Mouse (Mus musculus) cerebellum, adult 9-11 months (tissue): ENCODE data around the gene Dynll1.

Experiments
- DNase-seq: peaks from one replicate; pipeline ENCODE4 v3.0.0; 2022

The Dynll1 gene

GRCm38 (mm10) chr5:115266340-115266739 is 34.5 kb downstream of the Dynll1 start:
- DNase-seq, result no peak

- DNase-seq, result no peak
These were observed 38.1 kb downstream of the Dynll1 start for GRCm38 (mm10) chr5:115262502-115263291.

GRCm38 (mm10) chr5:115261880-115262279 is 38.9 kb downstream of the Dynll1 start:
- DNase-seq, result no peak

GRCm38 (mm10) chr5:115261141-115261540 is 39.7 kb downstream of the Dynll1 start:
- DNase-seq, result no peak

GRCm38 (mm10) chr5:115260356-115260755 is 40.4 kb downstream of the Dynll1 start:
- DNase-seq, result no peak

- DNase-seq, result no peak
These were observed 43.8 kb downstream of the Dynll1 start for GRCm38 (mm10) chr5:115256909-115257546.

- DNase-seq, result no peak
These were observed 45.3 kb downstream of the Dynll1 start for GRCm38 (mm10) chr5:115255472-115255871.
